Mouse (Mus musculus): ENCODE measurements at regions not wholly inside any gene's neighbourhood (a gene's known extent, or its start where the extent isn't known, plus 50 kb on each side); places are given as distances from the start of the nearest gene placed in this dataset.
A peak's percentile ranks its signal among the peaks of the same experiment; 100 is the strongest.

- DNase-seq, result no peak
These were observed 143.0 kb upstream of the Cpeb2 start for GRCm38 (mm10) chr5:43089941-43090340.

- peak; percentile 27 for DNase-seq
These were observed 139.2 kb upstream of the Cpeb2 start for GRCm38 (mm10) chr5:43093647-43094326.

- DNase-seq, result peak; percentile 67
These were observed 138.6 kb upstream of the Cpeb2 start for GRCm38 (mm10) chr5:43094329-43094898.

- DNase-seq, result peak; percentile 40
These were observed 130.9 kb upstream of the Cpeb2 start for GRCm38 (mm10) chr5:43102000-43102459.

- DNase-seq, result no peak
These were observed 130.4 kb upstream of the Cpeb2 start for GRCm38 (mm10) chr5:43102590-43102989.

- DNase-seq, result no peak
These were observed 129.2 kb upstream of the Cpeb2 start for GRCm38 (mm10) chr5:43103728-43104127.

GRCm38 (mm10) chr5:43105528-43105927, 127.4 kb upstream of the Cpeb2 start:
- no peak for DNase-seq

- no peak for DNase-seq
These were observed 125.3 kb upstream of the Cpeb2 start for GRCm38 (mm10) chr5:43107436-43108259.

- no peak for DNase-seq
These were observed 124.7 kb upstream of the Cpeb2 start for GRCm38 (mm10) chr5:43108260-43108589.

- no peak for DNase-seq
These were observed 122.8 kb upstream of the Cpeb2 start for GRCm38 (mm10) chr5:43110122-43110521.

GRCm38 (mm10) chr5:43111740-43112139, 121.2 kb upstream of the Cpeb2 start:
- no peak for DNase-seq

- DNase-seq, result no peak
These were observed 119.4 kb upstream of the Cpeb2 start for GRCm38 (mm10) chr5:43113405-43114119.

- no peak for DNase-seq
These were observed 117.5 kb upstream of the Cpeb2 start for GRCm38 (mm10) chr5:43115507-43115906.

- DNase-seq, result no peak
These were observed 116.1 kb upstream of the Cpeb2 start for GRCm38 (mm10) chr5:43116821-43117220.

- DNase-seq, result no peak
These were observed 111.9 kb upstream of the Cpeb2 start for GRCm38 (mm10) chr5:43121065-43121464.

- no peak for DNase-seq
These were observed 108.7 kb upstream of the Cpeb2 start for GRCm38 (mm10) chr5:43124301-43124700.

GRCm38 (mm10) chr5:43125774-43126536, 107.0 kb upstream of the Cpeb2 start:
- no peak for DNase-seq

- DNase-seq, result no peak
These were observed 102.6 kb upstream of the Cpeb2 start for GRCm38 (mm10) chr5:43130377-43130776.

GRCm38 (mm10) chr5:43130901-43131557, 101.9 kb upstream of the Cpeb2 start:
- DNase-seq, result no peak

GRCm38 (mm10) chr5:43133672-43134071, 99.3 kb upstream of the Cpeb2 start:
- DNase-seq, result no peak

- no peak for DNase-seq
These were observed 96.8 kb upstream of the Cpeb2 start for GRCm38 (mm10) chr5:43136142-43136541.

GRCm38 (mm10) chr5:43137777-43138176, 95.2 kb upstream of the Cpeb2 start:
- no peak for DNase-seq
